Mouse (Mus musculus): ENCODE data around the gene Maml2. TPM values are rescaled to one million over a fixed set of nuclear protein-coding genes. Genes with fewer than 3 reads are reported as not detected.

The Maml2 gene
- total and polyA plus RNA-seq, 2 experiments from 2014 or later = 11.4 to 11.6 TPM

DNA sequence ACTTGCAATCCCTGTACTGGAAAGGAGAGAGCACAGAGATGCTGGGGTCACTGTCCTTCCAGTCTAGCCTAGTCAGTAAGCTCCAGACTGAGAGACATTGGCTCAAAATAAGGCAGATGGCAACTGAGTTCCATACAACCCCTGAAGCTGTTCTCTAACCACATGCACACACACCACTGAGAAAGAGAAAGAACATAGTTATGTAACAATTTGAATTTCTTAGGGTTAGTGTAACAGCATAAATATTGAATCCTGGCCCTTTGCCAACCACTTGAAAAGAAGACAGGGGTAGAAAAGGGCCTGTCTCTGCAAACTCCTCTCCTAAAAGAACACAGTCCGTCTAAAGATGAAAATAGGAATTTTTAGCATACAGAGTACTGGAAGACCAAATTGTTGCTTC is 161.6 kb downstream of the Maml2 start:
- H3K36me3 ChIP-seq (ENCODE audit: insufficient read depth, low read length) = no peaks in the 10 kb centered on the region
- no peaks in the 10 kb centered on the region for H3K27me3 ChIP-seq (ENCODE audit: insufficient read depth, low read length)
- H3K4me2 ChIP-seq (ENCODE audit: low read depth, low read length) = no peak overlapping the region
- WGBS = 45% methylated on average over 1 of the region's 1 CpGs
- H3K9ac ChIP-seq (replicated peaks; ENCODE audit: low read length) = no peak overlapping the region
- no peaks in the 10 kb centered on the region for H3K9me3 ChIP-seq (ENCODE audit: low read length)
- no peak overlapping the region for H3K27ac ChIP-seq
- H3K4me3 ChIP-seq (ENCODE audit: low read length) = no peak overlapping the region
- H3K4me1 ChIP-seq (ENCODE audit: insufficient read depth, low read length) = peaks cover 4% of the 10 kb centered on the region
- ATAC-seq (no peak), DNase-seq (ENCODE audit: low spot score) (no peak)
- no peak for TF ChIP-seq CTCF (IDR thresholded peaks at IDR 0.05; ENCODE audit: low read depth)

GRCm38 (mm10) chr9:13460012-13460411 is 162.3 kb downstream of the Maml2 start:
- no peak overlapping the region for H3K4me3 ChIP-seq (ENCODE audit: low read length)
- no peaks in the 10 kb centered on the region for H3K36me3 ChIP-seq (ENCODE audit: insufficient read depth, low read length)
- no peaks in the 10 kb centered on the region for H3K27me3 ChIP-seq (ENCODE audit: insufficient read depth, low read length)
- ATAC-seq (no peak), DNase-seq (ENCODE audit: low spot score) (no peak)
- WGBS = 79% methylated on average over 3 of the region's 3 CpGs
- no peak overlapping the region for H3K9ac ChIP-seq (replicated peaks; ENCODE audit: low read length)
- H3K9me3 ChIP-seq (ENCODE audit: low read length) = no peaks in the 10 kb centered on the region
- no peaks in the 10 kb centered on the region; the same call in none of the 2 replicates for H3K4me1 ChIP-seq (ENCODE audit: insufficient read depth, low read length)
- H3K27ac ChIP-seq = no peak overlapping the region
- H3K4me2 ChIP-seq (ENCODE audit: low read depth, low read length) = no peak overlapping the region
- no peak for TF ChIP-seq CTCF (IDR thresholded peaks at IDR 0.05; ENCODE audit: low read depth)

DNA sequence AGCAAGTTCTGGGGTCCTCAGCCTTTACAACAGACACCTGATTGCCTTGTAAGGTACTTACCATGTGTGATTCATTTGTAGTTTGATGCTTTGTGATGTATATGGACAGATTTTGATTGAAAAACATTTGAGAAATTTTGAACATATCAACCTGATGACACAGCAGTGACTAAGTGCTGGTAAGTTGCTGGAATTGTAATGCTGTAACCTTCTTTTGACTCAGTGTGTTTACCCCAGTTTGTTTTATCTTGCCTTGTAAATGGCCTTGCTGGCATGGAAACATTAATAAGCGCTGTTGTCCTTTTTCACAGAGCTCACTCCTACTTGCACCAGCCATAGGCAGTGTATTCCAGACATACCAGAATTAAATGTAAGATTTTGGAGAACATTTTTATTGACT is 163.2 kb downstream of the Maml2 start:
- Histone ChIP-seq H3K4me3 (ENCODE audit: low read length) (no peak overlapping the region), H3K9me3 (ENCODE audit: low read length) (no peaks in the 10 kb centered on the region), H3K9ac (replicated peaks; ENCODE audit: low read length) (no peak overlapping the region), H3K36me3 (ENCODE audit: insufficient read depth, low read length) (no peaks in the 10 kb centered on the region), H3K4me2 (ENCODE audit: low read depth, low read length) (no peak overlapping the region), H3K27me3 (ENCODE audit: insufficient read depth, low read length) (no peaks in the 10 kb centered on the region), H3K27ac (no peak overlapping the region), H3K4me1 (ENCODE audit: insufficient read depth, low read length) (no peaks in the 10 kb centered on the region; the same call in none of the 2 replicates)
- ATAC-seq (no peak), DNase-seq (ENCODE audit: low spot score) (no peak)
- TF ChIP-seq CTCF (IDR thresholded peaks at IDR 0.05; ENCODE audit: low read depth) = no peak
- WGBS = 93% methylated on average over 1 of the region's 1 CpGs

GRCm38 (mm10) chr9:13465358-13466020 is 167.7 kb downstream of the Maml2 start:
- Histone ChIP-seq H3K4me1 (ENCODE audit: insufficient read depth, low read length) (0 out of 2 replicates have a peak, but pooled peaks cover 3% of the 10 kb centered on the region), H3K4me2 (ENCODE audit: low read depth, low read length) (no peak overlapping the region), H3K27ac (no peak overlapping the region), H3K9me3 (ENCODE audit: low read length) (no peaks in the 10 kb centered on the region), H3K36me3 (ENCODE audit: insufficient read depth, low read length) (no peaks in the 10 kb centered on the region), H3K27me3 (ENCODE audit: insufficient read depth, low read length) (no peaks in the 10 kb centered on the region), H3K4me3 (ENCODE audit: low read length) (no peak overlapping the region), H3K9ac (replicated peaks; ENCODE audit: low read length) (no peak overlapping the region)
- DNase-seq (ENCODE audit: low spot score) = no peak
- TF ChIP-seq CTCF (IDR thresholded peaks at IDR 0.05; ENCODE audit: low read depth) = no peak
- ATAC-seq = no peak
- 74% methylated on average over 4 of the region's 4 CpGs for WGBS

GRCm38 (mm10) chr9:13466351-13466750 is 168.6 kb downstream of the Maml2 start:
- no peaks in the 10 kb centered on the region for H3K9me3 ChIP-seq (ENCODE audit: low read length)
- no peak for DNase-seq (ENCODE audit: low spot score)
- H3K4me2 ChIP-seq (ENCODE audit: low read depth, low read length) = no peak overlapping the region
- no peak overlapping the region for H3K27ac ChIP-seq
- no peak overlapping the region for H3K4me3 ChIP-seq (ENCODE audit: low read length)
- H3K9ac ChIP-seq (replicated peaks; ENCODE audit: low read length) = no peak overlapping the region
- H3K36me3 ChIP-seq (ENCODE audit: insufficient read depth, low read length) = no peaks in the 10 kb centered on the region
- no peak for TF ChIP-seq CTCF (IDR thresholded peaks at IDR 0.05; ENCODE audit: low read depth)
- ATAC-seq = no peak
- WGBS = 85% methylated on average over 4 of the region's 4 CpGs
- H3K27me3 ChIP-seq (ENCODE audit: insufficient read depth, low read length) = no peaks in the 10 kb centered on the region
- 0 out of 2 replicates have a peak, but pooled peaks cover 3% of the 10 kb centered on the region for H3K4me1 ChIP-seq (ENCODE audit: insufficient read depth, low read length)

GRCm38 (mm10) chr9:13466816-13467215 is 169.1 kb downstream of the Maml2 start:
- Histone ChIP-seq H3K4me3 (ENCODE audit: low read length) (no peak overlapping the region), H3K4me1 (ENCODE audit: insufficient read depth, low read length) (0 out of 2 replicates have a peak, but pooled peaks cover 3% of the 10 kb centered on the region), H3K4me2 (ENCODE audit: low read depth, low read length) (no peak overlapping the region), H3K9ac (replicated peaks; ENCODE audit: low read length) (no peak overlapping the region), H3K9me3 (ENCODE audit: low read length) (no peaks in the 10 kb centered on the region), H3K27me3 (ENCODE audit: insufficient read depth, low read length) (no peaks in the 10 kb centered on the region), H3K27ac (no peak overlapping the region), H3K36me3 (ENCODE audit: insufficient read depth, low read length) (no peaks in the 10 kb centered on the region)
- WGBS = 84% methylated on average over 10 of the region's 10 CpGs
- TF ChIP-seq CTCF (IDR thresholded peaks at IDR 0.05; ENCODE audit: low read depth) = no peak
- ATAC-seq (no peak), DNase-seq (ENCODE audit: low spot score) (no peak)

DNA sequence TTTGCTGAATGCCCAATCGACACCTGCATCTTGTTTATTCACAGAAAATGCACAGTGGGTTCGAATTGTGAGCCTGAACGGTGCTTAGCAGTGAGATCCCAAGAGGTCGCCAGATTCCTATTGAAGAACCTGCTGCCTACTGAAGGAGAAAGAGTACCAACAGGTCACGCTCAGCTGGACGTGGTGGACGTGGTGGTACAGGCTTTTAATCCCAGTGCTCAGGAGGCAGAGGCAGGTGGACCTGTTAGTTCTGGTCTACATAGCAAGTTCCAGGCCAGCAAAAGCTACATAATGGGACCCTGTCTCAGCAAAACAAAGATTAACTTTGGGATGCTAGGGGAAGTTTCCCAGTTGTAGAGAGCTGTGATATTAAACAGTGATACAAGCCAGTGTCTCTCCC is 170.0 kb downstream of the Maml2 start:
- Histone ChIP-seq H3K4me3 (ENCODE audit: low read length) (no peak overlapping the region), H3K9ac (replicated peaks; ENCODE audit: low read length) (no peak overlapping the region), H3K9me3 (ENCODE audit: low read length) (no peaks in the 10 kb centered on the region), H3K4me1 (ENCODE audit: insufficient read depth, low read length) (0 out of 2 replicates have a peak, but pooled peaks cover 3% of the 10 kb centered on the region), H3K4me2 (ENCODE audit: low read depth, low read length) (no peak overlapping the region), H3K27me3 (ENCODE audit: insufficient read depth, low read length) (no peaks in the 10 kb centered on the region), H3K27ac (no peak overlapping the region), H3K36me3 (ENCODE audit: insufficient read depth, low read length) (no peaks in the 10 kb centered on the region)
- WGBS = 51% methylated on average over 7 of the region's 7 CpGs
- ATAC-seq (no peak), DNase-seq (ENCODE audit: low spot score) (no peak)
- no peak for TF ChIP-seq CTCF (IDR thresholded peaks at IDR 0.05; ENCODE audit: low read depth)

Measured in hindbrain, postnatal 0 days (tissue).